Mouse (Mus musculus) regulatory T cell (primary cell): ENCODE measurements around the gene Thop1.

Experiments
- in situ Hi-C: fragments of 300-600 bp; cut with MboI, MseI; formaldehyde crosslinking; loops from one replicate; pipeline ENCODE4 v1.15.1; 2025; ENCODE audit warnings: high pct_unique_total_duplicates

The Thop1 gene

DNA sequence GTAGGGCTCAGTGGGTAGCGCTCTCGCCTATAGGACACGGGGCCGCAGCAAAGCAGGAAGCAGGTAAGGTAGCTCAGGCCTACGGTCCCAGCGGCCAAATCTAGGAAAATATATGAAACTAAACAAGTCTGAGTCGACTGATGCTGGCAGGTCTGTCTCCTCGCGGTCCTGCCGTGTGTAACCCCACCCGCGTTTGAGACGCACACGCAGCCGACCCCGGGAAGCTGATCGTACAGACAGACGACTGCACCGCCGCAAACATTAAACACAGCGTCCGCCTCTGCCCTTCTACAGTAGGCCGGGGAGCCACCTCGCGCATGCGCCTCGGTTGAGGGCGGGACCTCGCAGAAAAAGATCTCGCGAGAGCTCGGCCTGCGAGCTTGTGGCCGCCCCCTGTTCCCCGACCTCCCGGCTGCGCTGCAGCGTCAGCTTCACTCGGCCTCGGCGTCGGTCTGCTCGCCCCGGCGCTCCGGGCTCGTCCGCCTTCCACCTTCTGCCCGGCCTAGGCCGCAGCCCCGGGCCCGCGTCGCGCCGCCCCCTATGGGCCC, 35.8 kb downstream of the Thop1 start, which contains the start of gene Map2k2:
Map2k2 (plus strand) TSS at position 351 of the 548 bp plus-strand sequence.
- in situ Hi-C loops: no loop called here

DNA sequence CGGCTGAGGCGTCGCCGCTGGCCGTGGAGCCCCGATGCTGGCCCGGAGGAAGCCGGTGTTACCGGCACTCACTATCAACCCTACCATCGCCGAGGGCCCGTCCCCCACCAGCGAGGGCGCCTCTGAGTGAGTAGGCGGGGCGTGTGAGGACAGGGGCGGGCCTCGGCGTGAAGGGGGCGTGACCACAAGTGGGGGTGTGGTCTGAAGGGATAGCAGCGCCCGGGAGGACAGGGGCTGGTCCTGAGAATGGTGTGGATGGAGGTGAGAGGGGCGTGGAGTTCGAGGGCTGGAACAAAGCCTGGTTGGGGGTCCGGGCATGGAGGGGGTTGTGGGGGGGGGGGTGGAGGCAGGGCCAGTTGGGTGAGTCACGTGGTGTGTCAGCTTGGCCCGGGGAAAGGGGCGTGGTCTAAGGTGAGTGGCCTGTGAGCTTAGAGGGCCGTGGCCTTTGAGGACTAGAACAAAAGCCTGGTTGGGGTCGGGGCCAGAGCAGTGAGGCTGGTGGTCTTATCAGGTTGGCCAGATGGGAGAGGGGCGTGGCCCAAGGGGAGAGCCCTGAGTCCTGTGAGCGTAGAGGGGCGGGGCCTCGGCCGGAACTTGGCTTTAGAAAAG, 36.4 kb downstream of the Thop1 start:
- in situ Hi-C loops: no loop called here

DNA sequence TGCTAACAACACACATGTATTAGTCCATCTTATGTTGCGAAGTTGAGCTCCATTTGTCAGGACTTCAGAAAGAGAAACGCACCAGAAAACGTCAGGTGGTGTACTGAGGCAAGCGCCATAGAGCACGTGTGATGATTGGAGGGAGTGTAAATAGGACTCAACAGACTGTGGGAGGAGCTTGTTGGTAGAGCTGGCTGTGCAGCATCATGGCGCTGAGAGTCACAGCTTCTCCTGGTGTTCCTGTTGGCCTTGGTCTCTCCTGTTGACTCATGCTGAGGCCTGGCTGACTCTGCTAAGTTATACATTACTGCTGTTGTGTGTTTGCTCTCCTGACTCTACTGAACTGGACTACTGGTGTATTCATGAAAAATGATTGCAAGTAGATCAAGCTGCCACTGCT, 43.1 kb downstream of the Thop1 start:
- in situ Hi-C loops: no loop called here

DNA sequence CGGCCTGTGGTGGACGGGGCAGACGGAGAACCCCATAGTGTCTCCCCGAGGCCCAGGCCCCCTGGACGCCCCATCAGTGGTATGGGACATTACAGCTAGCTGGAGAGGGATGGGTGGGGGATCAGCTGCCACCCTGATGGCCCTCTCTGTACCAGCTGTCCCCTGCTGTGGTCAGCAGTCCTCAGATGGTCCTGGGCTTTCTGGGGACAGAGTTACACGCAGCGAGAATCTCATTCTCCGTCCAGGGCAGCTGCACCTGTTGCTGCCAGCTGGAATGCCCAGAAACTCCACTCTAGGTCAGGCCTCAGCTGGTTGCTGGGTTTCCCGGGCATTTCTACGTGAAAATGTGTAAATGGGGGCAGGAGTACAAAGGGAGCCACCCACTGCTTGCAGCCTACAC, 49.8 kb downstream of the Thop1 start:
- in situ Hi-C loops: no loop called here

DNA sequence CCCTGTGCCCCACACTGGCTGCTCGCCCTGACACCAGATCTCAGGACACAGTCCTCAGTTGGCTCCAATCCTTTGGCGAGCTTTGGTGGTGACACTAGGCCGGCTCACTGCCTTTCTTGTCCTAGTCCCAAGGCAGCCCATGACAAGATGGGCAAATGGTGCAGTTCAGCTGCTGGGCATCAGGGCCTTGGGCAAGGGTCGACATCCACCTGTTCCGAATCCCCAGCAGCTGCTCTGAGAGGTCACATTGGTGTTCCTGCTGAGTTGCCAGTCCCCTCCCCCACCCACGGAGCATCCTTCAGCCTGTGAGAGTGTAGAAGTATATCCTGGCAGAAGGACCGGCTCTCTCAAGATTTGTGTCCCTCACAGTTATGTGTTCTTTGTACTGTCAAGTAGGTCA, 50.8 kb downstream of the Thop1 start:
- in situ Hi-C loops: no loop called here

DNA sequence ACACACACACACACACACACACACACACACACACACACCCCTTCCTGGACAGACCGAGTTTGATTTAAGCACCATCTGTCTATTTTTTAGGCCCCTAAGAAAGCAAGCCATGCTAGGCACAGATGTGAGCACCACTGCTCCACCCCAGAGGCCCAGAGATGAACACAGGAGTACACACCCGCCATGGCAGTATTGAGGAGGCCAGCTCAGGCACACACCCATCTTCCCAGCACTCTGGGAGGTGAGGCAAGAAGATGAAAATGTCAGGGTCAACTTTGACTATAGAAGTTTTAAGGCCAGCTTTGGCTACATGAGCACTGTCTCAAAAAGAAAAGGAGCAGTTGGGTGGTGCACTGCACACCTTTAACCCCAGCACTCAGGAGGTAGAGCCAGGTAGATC, 53.1 kb downstream of the Thop1 start:
- in situ Hi-C loops: no loop called here

DNA sequence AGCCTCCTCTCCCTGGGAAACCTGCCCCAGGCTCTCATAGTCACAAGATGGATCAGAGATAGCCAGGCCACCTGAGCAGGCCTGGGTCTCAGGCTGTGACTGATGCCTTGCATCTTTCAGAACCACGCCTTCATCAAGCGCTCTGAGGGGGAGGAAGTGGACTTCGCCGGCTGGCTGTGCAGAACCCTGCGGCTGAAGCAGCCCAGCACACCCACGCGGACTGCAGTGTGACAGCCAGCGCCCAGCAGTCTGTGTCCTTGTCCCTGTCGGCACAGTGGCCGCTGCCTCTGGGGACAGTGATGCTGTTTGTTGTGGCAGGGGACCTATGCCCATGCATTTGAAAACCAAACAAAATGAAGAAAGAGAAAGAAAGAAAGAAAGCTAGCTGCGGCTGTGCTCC, 53.7 kb downstream of the Thop1 start:
- in situ Hi-C loops: no loop called here
